Mouse (Mus musculus): ENCODE results near the gene Lrba.

Gene Lrba

DNA sequence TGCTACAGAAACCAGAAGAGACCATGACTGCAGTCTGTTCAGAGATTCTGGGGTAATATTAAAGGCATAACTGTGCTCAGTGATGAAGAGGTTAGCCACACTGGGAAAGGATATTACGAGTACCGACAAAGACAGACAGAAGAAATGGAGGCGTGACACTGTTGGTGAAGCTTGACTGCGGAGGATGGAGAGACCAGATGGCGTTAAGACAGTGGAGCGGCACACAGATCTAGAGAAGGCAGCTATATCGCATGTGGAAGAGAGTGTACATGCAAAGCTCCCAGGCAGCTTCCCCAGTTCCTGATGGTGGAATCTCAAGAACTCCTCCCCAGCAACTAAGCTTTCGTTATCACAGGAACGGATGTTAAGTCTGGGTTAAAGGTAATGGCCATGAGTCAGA, 579.8 kb downstream of the Lrba start:
- no peak for DNase-seq

DNA sequence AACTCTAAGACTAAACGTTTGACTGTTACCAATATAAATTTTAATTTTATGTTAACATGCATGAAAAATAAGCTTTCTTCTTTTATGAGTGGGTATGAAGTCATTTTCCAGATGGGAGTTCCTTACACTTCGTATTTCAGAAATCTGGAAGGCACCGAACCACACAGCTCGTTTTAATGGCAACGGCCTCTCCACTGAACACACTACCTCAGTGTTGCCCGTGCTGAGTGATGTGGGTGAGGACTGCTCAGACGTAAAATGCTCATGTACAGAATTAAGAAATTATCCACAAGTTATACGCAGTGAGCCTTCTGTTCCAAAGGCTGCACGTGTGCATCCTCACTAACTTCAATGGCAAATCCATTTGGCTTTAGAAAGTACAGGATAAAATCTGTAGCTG, 582.4 kb downstream of the Lrba start:
- no peak for DNase-seq

DNA sequence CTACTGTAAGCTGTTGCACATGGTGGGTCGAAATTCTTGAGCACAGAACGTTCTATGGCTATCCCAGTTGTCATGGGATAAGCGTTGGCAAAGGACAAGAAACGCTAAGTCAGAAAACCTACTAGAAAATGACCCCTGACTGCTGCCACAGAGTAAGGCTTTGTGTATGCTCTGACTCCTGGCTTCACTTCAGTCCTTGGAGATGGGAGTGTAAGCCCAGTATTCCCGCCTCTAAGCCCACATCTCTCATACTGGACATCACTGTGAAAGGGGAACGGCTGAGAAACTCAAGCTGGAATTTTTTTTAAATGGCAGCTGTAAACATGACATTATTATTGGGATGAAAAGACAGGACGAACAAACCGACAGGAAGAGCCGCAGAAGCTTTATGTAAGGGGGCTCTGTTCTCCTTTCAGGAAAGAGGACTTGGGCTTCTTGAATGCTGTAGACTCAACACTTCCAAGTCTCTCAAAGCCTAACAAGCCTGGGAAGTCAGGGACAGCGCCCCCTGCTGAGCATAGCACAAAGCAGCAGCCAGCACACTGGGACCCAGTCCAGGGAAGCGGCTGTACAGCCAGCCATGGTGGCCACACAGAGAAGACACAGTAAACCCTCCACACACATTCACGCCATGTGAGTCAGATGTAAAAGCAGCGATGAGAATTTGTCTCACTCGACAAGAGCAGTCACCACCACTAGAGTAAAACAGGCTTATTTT, 583.4 kb downstream of the Lrba start:
- DNase-seq: peak; percentile 29

DNA sequence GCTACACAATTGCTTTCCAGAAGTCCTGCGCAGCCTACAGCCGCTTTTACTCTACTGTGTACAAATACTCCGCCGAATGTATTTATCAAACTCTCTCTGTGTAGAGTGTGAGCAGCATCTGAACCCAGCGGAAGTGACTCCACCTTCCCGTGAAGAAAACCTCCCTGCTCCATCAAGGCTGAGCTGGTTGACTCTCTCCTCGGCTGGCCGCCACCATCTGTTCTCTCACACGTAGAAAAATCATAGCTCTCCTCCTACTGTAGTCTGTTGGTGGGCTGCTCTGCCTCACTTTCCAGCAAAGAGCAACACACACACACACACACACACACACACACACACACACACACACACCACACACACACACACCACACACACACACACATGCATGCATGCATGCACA, 584.7 kb downstream of the Lrba start:
- DNase-seq: no peak

DNA sequence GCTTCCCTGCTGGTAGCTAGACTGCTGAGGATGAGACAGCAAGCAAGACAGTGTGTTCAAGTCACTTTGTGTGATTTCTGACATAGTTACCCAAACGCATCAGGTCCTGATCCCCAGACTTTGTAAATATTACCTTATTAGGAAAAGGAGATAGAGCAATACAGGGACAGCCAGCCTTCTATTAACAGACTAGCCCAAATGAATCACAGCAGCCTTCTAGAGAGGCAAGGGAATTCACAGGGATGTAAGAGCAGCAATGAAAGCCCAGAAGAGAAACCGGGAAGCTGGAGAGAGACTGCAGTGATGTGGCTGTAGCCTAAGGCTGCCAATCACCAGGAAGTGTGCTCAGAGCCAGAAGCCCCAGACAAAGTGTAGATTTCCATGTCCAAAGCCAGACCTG, 585.2 kb downstream of the Lrba start:
- DNase-seq: no peak

DNA sequence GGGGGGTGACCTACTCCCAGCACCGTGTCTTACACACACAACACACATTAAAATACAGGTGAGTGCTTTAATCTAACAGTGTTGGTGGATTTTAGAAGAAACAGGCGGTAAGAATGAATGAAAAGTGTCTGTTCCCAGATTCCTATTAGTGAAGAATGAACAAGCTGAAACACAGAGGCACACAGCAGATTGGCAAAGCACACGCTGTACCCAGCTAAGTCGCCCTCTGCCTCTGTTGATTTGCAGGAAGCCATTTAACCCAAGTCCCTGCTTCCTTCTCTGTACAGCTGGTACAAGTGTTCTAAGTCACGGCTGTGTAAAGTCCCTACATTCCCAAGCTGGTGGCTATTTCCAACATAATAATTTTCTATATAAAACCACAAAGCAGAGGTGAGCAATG, 586.4 kb downstream of the Lrba start:
- DNase-seq: no peak

DNA sequence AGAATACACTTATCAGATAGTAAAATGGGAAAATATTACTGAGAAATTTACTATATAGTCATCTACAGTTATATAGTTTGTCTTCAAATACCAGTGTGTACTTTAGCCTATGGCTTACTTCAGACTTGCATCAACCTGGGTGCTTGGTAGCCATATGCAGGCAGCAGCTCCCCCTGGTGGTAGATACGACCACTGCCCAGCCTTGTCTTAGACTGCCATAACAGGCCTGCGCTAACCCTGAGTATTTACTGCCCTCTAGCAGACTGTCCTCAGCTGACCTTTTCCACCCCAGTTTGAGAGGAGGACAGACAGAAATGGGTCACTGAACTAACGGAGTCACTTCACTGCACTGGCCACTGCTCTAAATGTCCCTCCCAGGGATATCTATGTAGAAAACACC, 588.2 kb downstream of the Lrba start:
- peak; percentile 82 for DNase-seq

DNA sequence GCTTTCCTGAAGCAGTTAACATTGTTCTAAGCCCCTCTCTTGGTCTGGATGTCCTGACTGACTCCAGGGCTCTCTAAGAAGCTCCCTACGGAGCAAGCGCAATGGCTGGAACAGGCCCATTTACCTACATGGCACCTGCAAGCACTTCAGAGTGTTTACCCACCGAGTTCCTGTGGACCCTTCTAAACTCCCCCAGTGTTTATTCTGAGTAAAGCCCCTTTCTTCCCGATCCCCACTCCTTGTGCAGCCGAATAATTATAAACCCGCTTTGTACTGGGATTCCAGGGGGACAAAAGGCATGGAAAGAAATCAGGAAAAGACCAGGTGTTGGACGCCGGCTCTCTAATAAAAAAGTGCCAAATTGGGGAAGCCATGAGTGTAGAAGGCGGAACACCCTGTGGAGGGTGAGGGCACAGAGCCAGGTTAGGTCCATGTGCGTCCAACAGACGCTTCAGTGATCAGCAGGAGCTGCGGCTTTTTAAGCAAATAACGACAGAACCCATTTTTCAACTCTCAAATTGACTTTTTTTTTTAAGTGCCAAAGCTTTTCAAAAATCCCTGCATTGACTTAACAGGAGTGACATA, 593.6 kb downstream of the Lrba start:
- DNase-seq: no peak

DNA sequence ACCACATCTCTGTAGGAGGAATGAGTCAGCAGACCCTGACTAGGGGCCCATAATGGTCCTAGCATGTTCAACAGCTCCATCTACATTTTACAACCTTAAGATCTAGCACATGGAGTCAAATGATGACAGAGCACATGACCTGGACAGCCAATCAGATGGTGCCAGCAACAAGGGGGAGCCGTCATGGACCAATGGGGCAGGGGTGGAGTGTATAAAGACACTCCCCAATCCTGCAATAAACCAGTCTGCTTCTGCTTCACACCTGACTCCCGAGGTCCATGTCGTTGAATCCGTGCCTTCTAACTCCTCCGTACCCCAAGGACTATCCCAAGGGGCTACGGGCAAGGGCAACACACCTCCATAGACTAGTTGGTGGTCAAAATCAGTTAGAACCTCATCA, 594.9 kb downstream of the Lrba start:
- no peak for DNase-seq

DNA sequence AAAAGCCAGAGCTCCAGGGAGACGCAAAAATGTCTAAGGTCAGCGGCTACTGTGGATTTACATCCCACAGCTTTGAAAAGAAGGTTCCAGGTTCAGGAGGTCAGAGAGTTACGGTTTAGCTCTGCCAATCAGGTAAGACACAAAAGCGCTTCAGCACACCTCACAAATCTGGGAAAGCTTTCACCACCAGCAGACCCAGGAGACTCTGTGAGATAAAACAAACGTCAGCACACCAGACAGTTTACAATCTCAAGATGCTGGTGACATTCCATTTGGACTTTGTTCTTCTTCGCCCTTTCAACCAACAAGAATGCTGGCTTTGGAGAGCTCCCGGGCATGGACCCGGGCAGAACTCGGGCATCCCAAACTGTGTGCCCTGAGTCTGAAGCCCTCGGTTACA, 595.9 kb downstream of the Lrba start:
- no peak for DNase-seq

DNA sequence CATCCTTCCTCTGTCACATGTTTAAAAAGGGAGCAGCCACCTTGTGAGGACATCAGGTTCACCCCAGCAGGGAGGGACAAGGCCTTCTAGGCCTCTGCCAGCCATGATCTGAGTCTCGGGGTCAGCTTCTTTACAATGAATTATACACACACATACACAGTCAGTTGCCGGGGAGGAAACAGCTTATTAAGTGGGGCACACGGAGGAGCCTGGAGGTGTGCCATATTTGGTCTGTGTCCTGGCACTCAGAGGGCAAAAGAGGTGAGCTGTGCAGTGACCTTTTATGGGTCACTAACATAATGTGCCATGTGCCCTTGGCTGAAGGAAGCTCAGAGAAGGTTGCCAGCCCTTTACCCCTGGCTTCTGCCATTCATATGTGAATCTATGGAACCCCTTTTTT, 596.9 kb downstream of the Lrba start:
- no peak for DNase-seq

DNA sequence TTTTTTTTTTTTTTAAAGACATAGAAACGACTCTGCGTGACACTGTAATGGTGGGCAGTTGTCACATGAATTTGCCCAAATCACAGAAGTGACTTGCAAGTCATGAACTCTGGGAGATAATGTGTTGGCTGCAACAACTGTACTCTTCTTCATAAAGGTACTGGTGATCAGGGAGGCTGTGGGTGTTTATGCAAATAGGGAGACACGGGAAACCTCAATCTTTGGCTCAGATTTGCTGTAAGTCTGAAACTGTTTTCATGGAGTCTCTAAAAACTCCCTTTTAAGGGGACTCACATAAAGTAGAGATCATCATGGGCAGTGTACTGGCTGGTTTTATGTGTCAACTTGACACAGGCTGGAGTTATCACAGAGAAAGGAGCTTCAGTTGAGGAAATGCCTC, 603.0 kb downstream of the Lrba start:
- no peak for DNase-seq

DNA sequence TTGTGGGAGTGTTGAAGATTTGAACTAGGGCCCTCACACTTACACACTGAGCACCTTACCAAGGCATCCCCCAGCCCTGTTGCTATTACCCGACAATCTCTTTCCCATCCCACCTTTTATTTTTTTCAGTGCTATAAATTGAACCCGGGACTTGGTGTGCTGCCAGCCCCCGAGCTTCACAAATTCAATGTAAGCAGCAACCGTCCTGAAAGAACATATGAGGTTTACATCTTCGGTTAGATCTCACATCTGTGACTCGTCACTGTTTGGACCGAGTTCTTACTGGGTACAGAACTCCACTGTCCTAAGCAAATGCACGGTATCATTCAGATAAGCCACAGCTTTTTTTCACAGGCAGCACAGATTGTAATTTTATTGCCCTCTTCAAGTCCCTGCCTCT, 607.6 kb downstream of the Lrba start:
- no peak for DNase-seq

Measured in thymus, postnatal 25 days (tissue).